In the genomic region with DNA sequence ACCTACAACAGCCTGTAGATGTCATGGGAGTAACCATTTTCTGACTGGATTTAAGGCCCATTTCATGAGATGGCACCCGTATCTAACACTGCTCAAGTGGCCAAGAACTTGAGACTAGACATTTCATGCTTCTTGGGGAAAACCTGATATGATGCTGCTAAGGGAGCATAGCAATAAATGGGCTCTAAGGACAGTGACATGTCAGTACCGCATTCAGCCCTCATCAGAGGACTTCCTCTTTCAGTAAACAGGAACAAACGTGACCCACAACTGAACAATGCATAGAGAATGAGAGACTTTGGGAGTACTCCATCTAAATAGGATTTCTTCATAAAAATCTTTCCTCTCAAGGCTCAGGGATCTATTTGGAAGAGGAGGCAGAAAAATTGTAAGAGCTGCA, we compare ENCODE assay signal across 25 mouse cellular contexts. TPM values are rescaled to one million over a fixed set of nuclear protein-coding genes. Genes with fewer than 3 reads are reported as not detected.
DNase-seq lines count a peak whose midpoint lies in the region; ATAC-seq and TF ChIP-seq lines count a peak whose summit lies in the region.
"Had no signal": no experiment of that assay in that cellular context is flagged by ENCODE, and none has a peak within 500 bp of the region (broad histone marks: within the 10 kb centered on the region; RNA-seq: fewer than 3 reads in every experiment).

No protein-coding gene starts in this region.

- no peaks in the 10 kb centered on the region for H3K9me3 ChIP-seq in G1E (replicated peaks)
- H3K9me3 ChIP-seq: embryonic facial prominence, embryonic 15.5 days; forebrain, embryonic 10.5 days; heart, embryonic 10.5 days; hindbrain, embryonic 10.5 days had no signal

- peak; percentile 63; the same call in 1 of the 2 replicates for ATAC-seq in G1E (ENCODE audit: extremely low read depth, insufficient number of reproducible peaks, low FRiP score, poor library complexity, severe bottlenecking)
- peak; percentile 76 for ATAC-seq in common myeloid progenitor, adult 5-6 weeks (replicated peaks; ENCODE audit: low read depth, poor library complexity, severe bottlenecking)
- peak; percentile 72 for ATAC-seq in megakaryocyte progenitor cell, adult 5-6 weeks (replicated peaks; ENCODE audit: poor library complexity)
- ATAC-seq: forebrain, embryonic 14.5 days; intestine, embryonic 16.5 days had no signal

- peaks cover 2% of the 10 kb centered on the region; the same call in 1 of the 2 replicates for H3K4me1 ChIP-seq in G1E (ENCODE audit: insufficient read depth, low read depth, low read length)
- H3K4me1 ChIP-seq: embryonic facial prominence, embryonic 15.5 days; forebrain, embryonic 10.5 days; heart, embryonic 10.5 days; hindbrain, embryonic 10.5 days had no signal

- peak; percentile 42 for DNase-seq in 416B (ENCODE audit: low read depth)
- no peak for DNase-seq in G1E (ENCODE audit: low spot score)
- DNase-seq in right cerebral cortex, postnatal 10 days (ENCODE audit: low spot score in 2 of 2), result no peak
- no peak for DNase-seq in adrenal gland, adult 8-10 months
- DNase-seq in ovary, postnatal 10 days (ENCODE audit: low spot score), result no peak
- no peak for DNase-seq in embryo, embryonic 10 days (ENCODE audit: low spot score)
- DNase-seq: adrenal gland, adult 2 months; adrenal gland, postnatal 36 days; cerebellum, adult 11 months; cerebellum, adult 8-10 months; cerebellum, postnatal 25 days; embryo, embryonic 11 days; gastrocnemius, adult 2 months; gastrocnemius, postnatal 36 days; heart, adult 18-20 months; heart, postnatal 14 days had no signal

- H3K4me3 ChIP-seq in G1E (ENCODE audit: low read depth, low read length), result no peak overlapping the region
- H3K4me3 ChIP-seq: embryonic facial prominence, embryonic 15.5 days; erythroblast, embryonic 14.5 days; forebrain, embryonic 10.5 days; gastrocnemius, adult 2 months; heart, embryonic 10.5 days; hindbrain, embryonic 10.5 days had no signal

- H3K36me3 ChIP-seq in G1E (replicated peaks), result peaks cover 44% of the 10 kb centered on the region

- TF ChIP-seq CTCF in G1E (IDR thresholded peaks at IDR 0.05; ENCODE audit: low read depth, low read length), result no peak

- no peaks in the 10 kb centered on the region for H3K27me3 ChIP-seq in G1E (ENCODE audit: insufficient read depth, low read length)
- H3K27me3 ChIP-seq: embryonic facial prominence, embryonic 15.5 days had no signal

RNA-seq across cellular contexts. Expression of gene Ralgapa1, which starts 46.7 kb away (rescaled TPM):
- total RNA-seq in G1E (2014; fragmentation: Nextera tagmentation) (169 and 177 TPM in 2 replicates), G1E (2017) (49.1 and 57.9 TPM in 2 replicates)
- polyA plus RNA-seq in G1E (2012), result 13.3 and 13.6 TPM in 2 replicates
- 47.1 and 53.3 TPM in 2 replicates for total RNA-seq in common myeloid progenitor, adult 5-6 weeks (2017)
- 47.6 and 64.8 TPM in 2 replicates for total RNA-seq in megakaryocyte progenitor cell, adult 5-6 weeks (2015)
- 29.3 and 36.7 TPM in 2 replicates for total RNA-seq in megakaryocyte progenitor cell, adult 5-6 weeks (2017)
- total RNA-seq in adrenal gland, adult 8-10 months (2022), result 10 to 100 TPM; 74.0 to 86.7 (median 80.2) TPM
